Mouse (Mus musculus) R1 (cell line): ENCODE results near the gene Rabgap1l.
A peak's percentile ranks its signal among the peaks of the same experiment; 100 is the strongest.

Experiments
- DNase-seq: peaks from one replicate; pipeline ENCODE4 v3.0.0-alpha.2; 2018; ENCODE audit warnings: low read depth, low spot score

Rabgap1l gene

GRCm38 (mm10) chr1:160787926-160788325, 5.1 kb downstream of the Rabgap1l start:
- no peak for DNase-seq

GRCm38 (mm10) chr1:160787164-160787563, 5.8 kb downstream of the Rabgap1l start:
- DNase-seq = no peak

GRCm38 (mm10) chr1:160786571-160786970, 6.4 kb downstream of the Rabgap1l start:
- no peak for DNase-seq

GRCm38 (mm10) chr1:160785681-160786225, 7.3 kb downstream of the Rabgap1l start:
- DNase-seq = no peak

- no peak for DNase-seq
Measured at GRCm38 (mm10) chr1:160784122-160784521, 8.9 kb downstream of the Rabgap1l start.

GRCm38 (mm10) chr1:160774166-160774565, 18.8 kb downstream of the Rabgap1l start:
- no peak for DNase-seq

- DNase-seq = no peak
Measured at GRCm38 (mm10) chr1:160765565-160765964, 27.4 kb downstream of the Rabgap1l start.

GRCm38 (mm10) chr1:160758243-160758642, 34.8 kb downstream of the Rabgap1l start:
- peak; percentile 47 for DNase-seq

- no peak for DNase-seq
Measured at GRCm38 (mm10) chr1:160755359-160755758, 37.7 kb downstream of the Rabgap1l start.

GRCm38 (mm10) chr1:160750629-160751028, 42.4 kb downstream of the Rabgap1l start:
- no peak for DNase-seq

- peak; percentile 39 for DNase-seq
Measured at GRCm38 (mm10) chr1:160746786-160747185, 46.2 kb downstream of the Rabgap1l start.

- DNase-seq = no peak
Measured at GRCm38 (mm10) chr1:160745238-160745930, 47.6 kb downstream of the Rabgap1l start.

GRCm38 (mm10) chr1:160744009-160744408, 49.0 kb downstream of the Rabgap1l start:
- no peak for DNase-seq

GRCm38 (mm10) chr1:160743229-160743628, 49.8 kb downstream of the Rabgap1l start:
- DNase-seq = peak; percentile 54

- no peak for DNase-seq
Measured at GRCm38 (mm10) chr1:160740650-160741049, 52.4 kb downstream of the Rabgap1l start.

GRCm38 (mm10) chr1:160734743-160735142, 58.3 kb downstream of the Rabgap1l start:
- peak; percentile 96 for DNase-seq

GRCm38 (mm10) chr1:160729944-160730343, 63.1 kb downstream of the Rabgap1l start:
- DNase-seq = no peak

GRCm38 (mm10) chr1:160717742-160718141, 75.3 kb downstream of the Rabgap1l start:
- DNase-seq = peak; percentile 38

- DNase-seq = peak; percentile 12
Measured at GRCm38 (mm10) chr1:160714685-160715084, 78.3 kb downstream of the Rabgap1l start.

GRCm38 (mm10) chr1:160713887-160714286, 79.1 kb downstream of the Rabgap1l start:
- DNase-seq = no peak

GRCm38 (mm10) chr1:160713383-160713782, 79.6 kb downstream of the Rabgap1l start:
- DNase-seq = no peak

- DNase-seq = no peak
Measured at GRCm38 (mm10) chr1:160710539-160710938, 82.5 kb downstream of the Rabgap1l start.

GRCm38 (mm10) chr1:160704596-160704995, 88.4 kb downstream of the Rabgap1l start:
- DNase-seq = no peak
